Mouse (Mus musculus) C2C12 (cell line): ENCODE results near the gene Gm28635. TPM values are rescaled to one million over a fixed set of nuclear protein-coding genes. Genes with fewer than 3 reads are reported as not detected.

ENCODE experiments used
- H3K27me3 ChIP-seq: one replicate; pipeline ENCODE4 v1.6.1; 2011; ENCODE audit not compliant: control insufficient read depth, insufficient read depth, insufficient read length
- H3K36me3 ChIP-seq: one replicate; pipeline ENCODE4 v1.6.1; 2011; ENCODE audit not compliant: control insufficient read depth, insufficient read depth
- H3K4me3 ChIP-seq: one replicate; pipeline ENCODE4 v1.5.1; 2011; ENCODE audit warnings: mild to moderate bottlenecking, control low read depth; ENCODE audit not compliant: poor library complexity, insufficient read depth, severe bottlenecking
- H3K79me2 ChIP-seq: one replicate; pipeline ENCODE4 v1.6.1; 2011; ENCODE audit not compliant: control insufficient read depth, insufficient read depth
- H3K79me3 ChIP-seq: one replicate; pipeline ENCODE4 v1.6.1; 2011; ENCODE audit warnings: low read depth, control low read depth
- H3ac ChIP-seq: one replicate; pipeline ENCODE3; 2011; ENCODE audit warnings: low read depth; ENCODE audit not compliant: control insufficient read depth, insufficient read length
- CEBPB ChIP-seq: IDR thresholded peaks from one replicate; pipeline ENCODE4 v1.6.1; 2011; ENCODE audit warnings: low read depth, mild to moderate bottlenecking, control low read depth, moderate library complexity
- CTCF ChIP-seq: IDR thresholded peaks from one replicate; pipeline ENCODE4 v1.5.1; 2011; ENCODE audit not compliant: control insufficient read depth, insufficient read depth, insufficient read length
- FOSL1 ChIP-seq: IDR thresholded peaks from one replicate; pipeline ENCODE4 v1.8.0; 2011; ENCODE audit warnings: mild to moderate bottlenecking, low read length; ENCODE audit not compliant: poor library complexity, insufficient read depth, severe bottlenecking
- MAX ChIP-seq: IDR thresholded peaks from one replicate; pipeline ENCODE4 v1.6.1; 2011; ENCODE audit warnings: mild to moderate bottlenecking, control low read depth
- MYOD1 ChIP-seq: IDR thresholded peaks from one replicate; pipeline ENCODE4 v1.6.1; 2011; ENCODE audit warnings: low read depth; ENCODE audit not compliant: control insufficient read depth, insufficient read length
- MYOG ChIP-seq: IDR thresholded peaks from one replicate; pipeline ENCODE4 v1.6.1; 2011; ENCODE audit not compliant: control insufficient read depth, insufficient read length; ENCODE audit errors: extremely low read depth
- USF1 ChIP-seq: IDR thresholded peaks from one replicate; pipeline ENCODE4 v1.6.1; 2011; ENCODE audit warnings: low read depth, mild to moderate bottlenecking, control low read depth, moderate library complexity
- polyA plus RNA-seq: library from polyadenylated mRNA; unstranded; fragments of >200 nt; fragmentation: generic; extraction: Trizol; gene quantifications from one replicate; pipeline ENCODE4 v1.2.1, GENCODE M21; 2012; ENCODE audit warnings: missing spikeins

Gene Gm28635
- polyA plus RNA-seq, 1 experiment = not detected

DNA sequence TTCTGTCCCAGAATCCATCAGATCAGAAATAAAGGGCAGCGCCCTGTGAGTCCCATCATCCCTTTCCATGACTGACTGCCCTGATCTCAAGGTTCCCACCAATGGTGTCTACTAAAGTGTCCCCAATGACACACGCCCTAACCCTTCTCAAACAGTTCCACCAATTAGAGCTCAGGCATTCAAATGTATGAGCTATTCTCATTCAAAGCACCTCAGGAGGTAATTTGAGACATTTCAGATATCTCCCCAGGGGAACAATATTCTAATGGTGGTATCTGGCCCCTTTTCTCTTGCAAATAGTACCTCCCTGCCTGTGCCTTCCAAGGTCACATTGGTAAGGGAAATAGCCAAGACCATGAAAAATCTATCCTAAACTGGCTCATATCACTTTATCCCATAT, 98.5 kb downstream of the Gm28635 start:
- Histone ChIP-seq H3K79me3 (no peaks in the 10 kb centered on the region), H3K27me3 (no peaks in the 10 kb centered on the region)

GRCm38 (mm10) chr2:84574130-84574529, 103.7 kb downstream of the Gm28635 start:
- Histone ChIP-seq H3K36me3 (no peaks in the 10 kb centered on the region), H3K27me3 (no peaks in the 10 kb centered on the region), H3ac (no peak overlapping the region), H3K4me3 (no peak overlapping the region), H3K79me2 (no peaks in the 10 kb centered on the region), H3K79me3 (no peaks in the 10 kb centered on the region)
- TF ChIP-seq CEBPB (no peak), FOSL1 (no peak), MYOD1 (no peak), USF1 (no peak), MAX (no peak), MYOG (no peak), CTCF (no peak)

More for the DNA sequence above, 98.5 kb downstream of the Gm28635 start:
- no peak overlapping the region for H3K4me3 ChIP-seq
- no peaks in the 10 kb centered on the region for H3K36me3 ChIP-seq
- H3ac ChIP-seq = no peak overlapping the region
- H3K79me2 ChIP-seq = no peaks in the 10 kb centered on the region
- TF ChIP-seq CEBPB (no peak), CTCF (no peak), MYOG (no peak), MYOD1 (no peak), USF1 (no peak), FOSL1 (no peak), MAX (no peak)

DNA sequence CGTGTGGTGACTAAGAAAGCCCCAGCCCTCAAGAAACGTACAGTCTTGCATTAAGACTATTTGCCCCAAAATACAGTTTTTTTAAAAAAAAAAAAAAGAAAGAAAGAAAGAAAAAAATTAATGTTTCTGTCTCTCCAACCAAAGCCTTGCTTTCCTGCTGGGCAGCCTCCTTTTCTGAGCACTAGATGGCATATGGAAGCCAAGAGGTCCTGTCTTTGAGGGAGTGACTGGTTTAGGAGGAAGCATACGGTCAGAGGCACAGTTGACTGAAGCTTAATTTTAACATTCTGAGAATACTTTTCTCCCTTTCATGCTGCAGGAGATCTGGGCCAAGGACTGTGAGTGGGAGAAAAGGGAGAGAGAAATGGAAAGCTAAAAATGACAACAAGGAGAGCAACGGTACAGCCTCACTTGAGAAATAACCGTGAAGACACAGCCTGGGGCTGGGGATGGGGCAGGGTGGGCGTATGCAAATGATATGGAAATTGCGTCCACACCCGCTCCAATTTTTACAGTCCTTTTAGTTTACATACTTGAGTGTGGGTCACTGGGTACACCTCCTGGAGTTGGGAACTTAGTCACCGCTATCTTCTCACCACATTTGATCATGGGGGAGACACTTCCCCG, 120.8 kb downstream of the Gm28635 start:
- TF ChIP-seq CEBPB (no peak), MYOG (no peak), CTCF (no peak), USF1 (no peak), MAX (no peak), MYOD1 (no peak), FOSL1 (no peak)
- Histone ChIP-seq H3ac (no peak overlapping the region), H3K79me2 (no peaks in the 10 kb centered on the region), H3K4me3 (no peak overlapping the region), H3K27me3 (no peaks in the 10 kb centered on the region), H3K79me3 (no peaks in the 10 kb centered on the region), H3K36me3 (no peaks in the 10 kb centered on the region)

Other genes with a start within 250 kb of the Gm28635 start
- gene Tfpi, start 201.3 kb downstream of the Gm28635 start, polyA plus RNA-seq = 7.6 TPM
- 79.9 TPM for gene Ctnnd1, start 27.3 kb downstream of the Gm28635 start, polyA plus RNA-seq
- 0.08 TPM for gene Btbd18, start 19.0 kb downstream of the Gm28635 start, polyA plus RNA-seq
- gene Selenoh, start 7.3 kb downstream of the Gm28635 start, polyA plus RNA-seq = 355 TPM
- 20.4 TPM for gene Med19, start 361 bp upstream of the Gm28635 start, polyA plus RNA-seq
- 90.0 TPM for gene Tmx2, start 1.1 kb upstream of the Gm28635 start, polyA plus RNA-seq
- gene Zdhhc5, start 37.1 kb upstream of the Gm28635 start, polyA plus RNA-seq = 35.4 TPM
- gene Clp1, start 49.3 kb upstream of the Gm28635 start, polyA plus RNA-seq = 13.9 TPM
- 0.35 TPM for gene Ypel4, start 56.0 kb upstream of the Gm28635 start, polyA plus RNA-seq
- 4.4 TPM for gene Gm19426, start 65.6 kb upstream of the Gm28635 start, polyA plus RNA-seq
- 0.15 TPM for gene Serping1, start 97.4 kb upstream of the Gm28635 start, polyA plus RNA-seq
- gene Ube2l6, start 120.8 kb upstream of the Gm28635 start, polyA plus RNA-seq = 16.2 TPM
- gene Smtnl1, start 144.6 kb upstream of the Gm28635 start, polyA plus RNA-seq = 0.06 TPM
- gene Timm10, start 149.0 kb upstream of the Gm28635 start, polyA plus RNA-seq = 108 TPM
- 6.6 TPM for gene Slc43a1, start 160.8 kb upstream of the Gm28635 start, polyA plus RNA-seq
- 0.18 TPM for gene Rtn4rl2, start 208.7 kb upstream of the Gm28635 start, polyA plus RNA-seq